Mouse (Mus musculus): ENCODE results near the gene G3bp1. TPM values are rescaled to one million over a fixed set of nuclear protein-coding genes. Genes with fewer than 3 reads are reported as not detected.

Gene G3bp1
- polyA plus RNA-seq, 2 experiments = 27.7 to 58.4 TPM

- H3K9me3 ChIP-seq (ENCODE audit: control insufficient read depth, low read length) = no peaks in the 10 kb centered on the region
- H3K4me1 ChIP-seq (replicated peaks; ENCODE audit: control insufficient read depth in 2 of 2, insufficient read depth in 2 of 2, low read length in 1 of 2) = no peaks in the 10 kb centered on the region
- no peak overlapping the region for H3K4me3 ChIP-seq (ENCODE audit: insufficient read depth in 1 of 2, low read depth in 2 of 2, low read length in 2 of 2)
- no peak for ATAC-seq (ENCODE audit: insufficient read depth)
- H3K27ac ChIP-seq = no peak overlapping the region
- DNase-seq (ENCODE audit: low read depth in 3 of 3, low spot score in 3 of 3) = no peak
- H3K4me2 ChIP-seq (ENCODE audit: low read depth) = no peak overlapping the region
- H3K27me3 ChIP-seq (ENCODE audit: control insufficient read depth, insufficient read depth, low read length) = no peaks in the 10 kb centered on the region
- TF ChIP-seq CTCF (IDR thresholded peaks at IDR 0.05; ENCODE audit: low read depth) = no peak
- no peak for TF ChIP-seq EP300 (IDR thresholded peaks at IDR 0.05; ENCODE audit: low read depth)
- H3K9ac ChIP-seq (replicated peaks) = no peak overlapping the region
- WGBS (ENCODE audit: insufficient replicate concordance) = 61% methylated on average over 5 of the region's 5 CpGs
- H3K36me3 ChIP-seq (replicated peaks; ENCODE audit: control insufficient read depth, insufficient read depth, low read depth) = no peaks in the 10 kb centered on the region
Observed at GRCm38 (mm10) chr11:55439718-55440117, 29.8 kb upstream of the G3bp1 start.

DNA sequence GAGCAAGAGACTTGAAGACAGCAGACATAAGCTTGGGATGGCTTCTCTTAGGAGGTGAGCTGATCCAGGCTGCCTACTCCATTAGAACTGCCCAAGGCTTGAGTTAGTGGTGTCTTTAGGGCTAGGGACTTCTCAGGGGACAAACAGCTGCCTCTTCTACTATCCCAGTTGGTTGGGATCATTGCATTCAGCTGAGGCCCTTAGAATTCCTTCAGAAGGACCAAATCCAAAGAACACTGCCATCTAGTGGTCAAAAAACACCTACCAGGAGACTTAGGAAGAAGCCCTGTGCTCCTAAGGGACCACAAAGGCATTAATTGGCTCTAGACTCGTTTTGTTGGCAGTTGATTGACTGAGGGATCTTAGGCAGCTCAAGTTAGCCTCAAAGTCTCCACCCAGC is 24.7 kb upstream of the G3bp1 start:
- Histone ChIP-seq H3K27ac (no peak overlapping the region), H3K4me1 (replicated peaks; ENCODE audit: control insufficient read depth in 2 of 2, insufficient read depth in 2 of 2, low read length in 1 of 2) (no peaks in the 10 kb centered on the region), H3K9ac (replicated peaks) (no peak overlapping the region), H3K9me3 (ENCODE audit: control insufficient read depth, low read length) (no peaks in the 10 kb centered on the region), H3K4me3 (ENCODE audit: insufficient read depth in 1 of 2, low read depth in 2 of 2, low read length in 2 of 2) (no peak overlapping the region), H3K36me3 (replicated peaks; ENCODE audit: control insufficient read depth, insufficient read depth, low read depth) (0 out of 2 replicates have a peak, but pooled peaks cover 4% of the 10 kb centered on the region), H3K27me3 (ENCODE audit: control insufficient read depth, insufficient read depth, low read length) (no peaks in the 10 kb centered on the region), H3K4me2 (ENCODE audit: low read depth) (no peak overlapping the region)
- DNase-seq (ENCODE audit: low read depth in 3 of 3, low spot score in 3 of 3) = peak in 2 of 3 experiments; percentile 36 to 39
- ATAC-seq (ENCODE audit: insufficient read depth) = no peak
- TF ChIP-seq CTCF (IDR thresholded peaks at IDR 0.05; ENCODE audit: low read depth) (peak; percentile 75), EP300 (IDR thresholded peaks at IDR 0.05; ENCODE audit: low read depth) (no peak)
- 0% methylated on average over 1 of the region's 1 CpGs for WGBS (ENCODE audit: insufficient replicate concordance)

GRCm38 (mm10) chr11:55446579-55446978 is 22.9 kb upstream of the G3bp1 start:
- Histone ChIP-seq H3K36me3 (replicated peaks; ENCODE audit: control insufficient read depth, insufficient read depth, low read depth) (0 out of 2 replicates have a peak, but pooled peaks cover 4% of the 10 kb centered on the region), H3K4me1 (replicated peaks; ENCODE audit: control insufficient read depth in 2 of 2, insufficient read depth in 2 of 2, low read length in 1 of 2) (no peaks in the 10 kb centered on the region), H3K27ac (no peak overlapping the region), H3K4me3 (ENCODE audit: insufficient read depth in 1 of 2, low read depth in 2 of 2, low read length in 2 of 2) (no peak overlapping the region), H3K9ac (replicated peaks) (no peak overlapping the region), H3K9me3 (ENCODE audit: control insufficient read depth, low read length) (no peaks in the 10 kb centered on the region), H3K27me3 (ENCODE audit: control insufficient read depth, insufficient read depth, low read length) (no peaks in the 10 kb centered on the region), H3K4me2 (ENCODE audit: low read depth) (no peak overlapping the region)
- peak; percentile 48 for ATAC-seq (ENCODE audit: insufficient read depth)
- TF ChIP-seq EP300 (IDR thresholded peaks at IDR 0.05; ENCODE audit: low read depth) = no peak
- TF ChIP-seq CTCF (IDR thresholded peaks at IDR 0.05; ENCODE audit: low read depth) = peak; percentile 83
- 35% methylated on average over 4 of the region's 4 CpGs for WGBS (ENCODE audit: insufficient replicate concordance)
- DNase-seq (ENCODE audit: low read depth in 3 of 3, low spot score in 3 of 3) = peak in 2 of 3 experiments; percentile 45 to 50

DNA sequence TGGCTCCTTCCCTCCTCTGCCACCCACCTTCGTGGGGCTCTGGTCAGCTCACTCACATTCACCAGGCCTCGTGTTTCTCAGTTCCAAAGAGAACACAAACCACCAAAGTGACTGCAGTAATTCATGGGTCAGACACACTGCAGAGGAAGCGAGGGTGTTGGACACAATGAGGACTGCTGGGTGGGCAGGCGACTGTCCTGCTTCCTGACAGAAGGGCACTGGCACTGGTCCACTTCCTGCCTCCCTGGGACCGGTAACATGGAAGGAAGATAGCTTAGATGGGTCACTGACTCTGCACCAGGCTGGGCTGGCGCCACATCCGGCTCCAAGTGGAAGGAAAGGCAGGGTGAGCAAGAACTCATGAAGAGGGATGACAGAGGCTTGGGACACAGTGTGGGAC is 20.0 kb upstream of the G3bp1 start:
- Histone ChIP-seq H3K9ac (replicated peaks) (no peak overlapping the region), H3K27me3 (ENCODE audit: control insufficient read depth, insufficient read depth, low read length) (no peaks in the 10 kb centered on the region), H3K4me2 (ENCODE audit: low read depth) (no peak overlapping the region), H3K36me3 (replicated peaks; ENCODE audit: control insufficient read depth, insufficient read depth, low read depth) (peaks cover 4% of the 10 kb centered on the region; the same call in 1 of the 2 replicates), H3K4me1 (replicated peaks; ENCODE audit: control insufficient read depth in 2 of 2, insufficient read depth in 2 of 2, low read length in 1 of 2) (no peaks in the 10 kb centered on the region), H3K27ac (no peak overlapping the region), H3K4me3 (ENCODE audit: insufficient read depth in 1 of 2, low read depth in 2 of 2, low read length in 2 of 2) (no peak overlapping the region), H3K9me3 (ENCODE audit: control insufficient read depth, low read length) (no peaks in the 10 kb centered on the region)
- DNase-seq (ENCODE audit: low read depth in 3 of 3, low spot score in 3 of 3) (no peak), ATAC-seq (ENCODE audit: insufficient read depth) (no peak)
- TF ChIP-seq CTCF (IDR thresholded peaks at IDR 0.05; ENCODE audit: low read depth) = no peak
- TF ChIP-seq EP300 (IDR thresholded peaks at IDR 0.05; ENCODE audit: low read depth) = no peak
- 47% methylated on average over 7 of the region's 7 CpGs for WGBS (ENCODE audit: insufficient replicate concordance)

- no peaks in the 10 kb centered on the region for H3K9me3 ChIP-seq (ENCODE audit: control insufficient read depth, low read length)
- WGBS (ENCODE audit: insufficient replicate concordance) = 65% methylated on average over 4 of the region's 4 CpGs
- ATAC-seq (ENCODE audit: insufficient read depth) (no peak), DNase-seq (ENCODE audit: low read depth in 3 of 3, low spot score in 3 of 3) (no peak)
- H3K9ac ChIP-seq (replicated peaks) = no peak overlapping the region
- H3K4me2 ChIP-seq (ENCODE audit: low read depth) = no peak overlapping the region
- H3K27me3 ChIP-seq (ENCODE audit: control insufficient read depth, insufficient read depth, low read length) = no peaks in the 10 kb centered on the region
- H3K4me3 ChIP-seq (ENCODE audit: insufficient read depth in 1 of 2, low read depth in 2 of 2, low read length in 2 of 2) = no peak overlapping the region
- H3K4me1 ChIP-seq (replicated peaks; ENCODE audit: control insufficient read depth in 2 of 2, insufficient read depth in 2 of 2, low read length in 1 of 2) = peaks cover 0 to 1% of the 10 kb centered on the region in 2 experiments; a peak in 1 of 4 replicates
- TF ChIP-seq CTCF (IDR thresholded peaks at IDR 0.05; ENCODE audit: low read depth) (no peak), EP300 (IDR thresholded peaks at IDR 0.05; ENCODE audit: low read depth) (no peak)
- H3K27ac ChIP-seq = no peak overlapping the region
- peaks cover 4% of the 10 kb centered on the region; the same call in 1 of the 2 replicates for H3K36me3 ChIP-seq (replicated peaks; ENCODE audit: control insufficient read depth, insufficient read depth, low read depth)
Observed at GRCm38 (mm10) chr11:55450311-55450710, 19.2 kb upstream of the G3bp1 start.

All from liver, embryonic 14.5 days (tissue).